Mouse (Mus musculus) naive thymus-derived CD4-positive, alpha-beta T cell, adult 2 months (primary cell): Measurements from ENCODE around the gene Eef1b2.
"Not testable (repeated sequence)": the region's sequence is repeated elsewhere in the genome, so short reads cannot be mapped to it uniquely, and the experiment has no call there.

Experiments
- DNase-seq: peaks from one replicate; pipeline ENCODE4 v3.0.0-alpha.2; 2011; ENCODE audit warnings: low read depth

The Eef1b2 gene

DNA sequence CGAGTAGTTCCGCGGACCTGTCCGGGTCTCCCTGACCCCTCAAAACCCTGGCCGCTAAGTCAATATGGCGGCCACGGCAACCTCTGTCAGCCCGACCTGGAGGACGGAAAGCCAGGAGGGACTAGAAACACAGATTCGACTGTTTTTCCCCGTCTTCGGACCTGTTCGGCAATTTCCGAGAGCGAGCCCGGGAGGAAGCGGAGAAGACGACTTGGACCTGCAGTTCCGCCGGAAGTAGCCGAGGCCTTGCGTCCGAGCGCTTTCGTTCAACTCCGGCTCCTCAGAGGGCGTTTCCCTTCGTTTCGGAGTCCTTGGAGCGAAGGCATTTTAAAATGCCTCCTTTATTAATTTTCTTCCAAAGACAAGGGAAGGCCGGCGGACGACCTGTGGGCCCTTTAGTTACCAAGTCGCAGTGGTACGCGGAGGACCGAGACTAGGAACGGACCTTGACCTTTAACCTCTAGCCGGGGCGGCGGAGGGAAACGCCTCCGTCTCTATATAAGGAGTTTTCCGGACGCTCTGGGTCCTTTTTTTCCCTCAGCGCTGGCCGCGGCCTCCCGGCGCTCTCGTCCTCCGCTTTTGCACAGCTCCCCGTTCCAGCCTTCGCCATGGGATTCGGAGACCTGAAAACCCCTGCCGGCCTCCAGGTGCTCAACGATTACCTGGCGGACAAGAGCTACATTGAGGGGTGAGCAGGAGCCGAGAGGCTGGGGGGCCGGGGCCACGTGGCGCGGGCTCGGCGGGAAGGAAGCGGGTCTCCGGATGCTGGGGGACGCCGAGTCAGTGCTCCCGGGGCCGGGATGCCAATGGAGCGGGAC is at the start of gene Eef1b2, which contains the start of gene Ndufs1:
Gene Eef1b2 (plus strand): TSS at position 222 of the 818 bp plus-strand sequence.
Gene Ndufs1 (minus strand): TSS at position 230 of the 818 bp plus-strand sequence.
- DNase-seq = peak; percentile 98

DNA sequence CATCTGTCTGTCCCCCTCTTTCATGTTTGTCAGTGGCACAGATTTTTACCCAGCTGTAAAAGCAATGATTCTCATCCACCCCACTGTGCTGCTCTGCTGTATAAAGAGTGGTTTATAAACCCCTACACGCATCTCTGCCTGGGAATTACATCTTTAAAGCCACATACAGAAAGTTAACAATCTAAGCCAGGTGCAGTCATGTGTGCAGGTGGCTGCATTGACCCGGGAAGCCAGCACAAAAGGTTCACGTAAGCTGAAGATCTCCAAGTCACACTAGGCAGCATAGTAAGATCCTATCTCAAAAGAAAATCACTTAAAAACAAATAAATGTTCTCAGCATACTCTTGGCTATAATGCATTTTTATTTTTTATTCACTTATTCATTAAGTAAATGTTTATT is 47.4 kb upstream of the Eef1b2 start:
- DNase-seq = peak; percentile 22

DNA sequence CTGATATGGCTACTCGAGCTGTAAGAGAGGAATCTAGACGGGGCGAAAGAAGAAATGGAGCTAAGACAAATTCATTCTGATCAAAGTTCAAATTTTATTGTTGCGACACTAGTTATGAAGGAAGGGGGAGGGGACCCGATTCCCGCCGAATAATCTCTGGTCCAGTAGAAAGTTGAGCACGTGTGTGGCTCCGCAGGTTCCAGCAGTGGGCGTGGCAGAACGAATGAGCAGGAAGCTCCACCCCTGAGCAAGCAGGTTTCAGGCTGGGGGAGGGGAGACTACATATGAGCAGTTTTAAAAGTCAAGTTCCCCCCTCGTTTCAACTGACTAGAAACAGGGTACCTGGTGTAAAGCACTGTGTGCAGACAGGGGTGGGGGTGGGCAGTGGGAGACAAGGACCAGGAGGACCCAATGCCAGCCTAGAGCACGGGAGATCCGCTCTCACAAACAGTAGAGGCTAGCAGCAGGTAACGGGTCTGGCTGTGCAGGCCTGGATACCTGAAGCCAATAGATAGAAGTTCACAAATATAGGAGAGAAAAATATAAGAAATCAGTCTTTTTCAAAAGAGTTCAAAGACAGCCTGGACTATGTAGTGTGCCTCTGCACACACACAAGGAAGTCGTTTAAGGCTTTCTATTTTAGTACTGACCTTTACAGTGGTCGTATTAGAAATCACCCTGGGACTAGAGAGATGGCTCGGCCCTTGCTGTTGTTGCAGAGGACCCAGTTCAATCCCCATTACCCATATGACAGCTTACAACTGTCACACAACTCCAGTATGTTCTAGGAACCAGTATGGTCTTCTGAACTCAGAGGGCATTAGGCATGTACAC is 46.6 kb upstream of the Eef1b2 start:
- peak; percentile 66 for DNase-seq

DNA sequence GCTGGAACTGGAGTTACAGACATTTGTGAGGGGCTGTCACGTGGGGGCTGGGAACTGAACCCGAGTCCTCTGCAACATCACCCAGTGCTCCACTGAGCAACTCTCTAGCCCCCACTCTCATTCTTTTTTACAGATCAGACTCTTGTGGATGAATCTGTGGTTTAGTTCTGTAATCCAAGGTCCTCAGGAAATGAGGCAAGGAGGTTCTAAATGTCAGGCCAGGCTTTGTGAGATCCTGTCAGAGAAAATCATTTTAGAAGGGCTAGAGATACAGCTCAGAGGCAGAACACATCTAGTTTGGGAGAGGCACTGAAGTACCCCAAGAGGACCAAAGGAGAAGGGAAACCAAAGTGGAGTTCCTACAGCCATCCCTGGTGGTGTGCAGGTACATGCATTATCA is 45.7 kb upstream of the Eef1b2 start:
- no peak for DNase-seq

DNA sequence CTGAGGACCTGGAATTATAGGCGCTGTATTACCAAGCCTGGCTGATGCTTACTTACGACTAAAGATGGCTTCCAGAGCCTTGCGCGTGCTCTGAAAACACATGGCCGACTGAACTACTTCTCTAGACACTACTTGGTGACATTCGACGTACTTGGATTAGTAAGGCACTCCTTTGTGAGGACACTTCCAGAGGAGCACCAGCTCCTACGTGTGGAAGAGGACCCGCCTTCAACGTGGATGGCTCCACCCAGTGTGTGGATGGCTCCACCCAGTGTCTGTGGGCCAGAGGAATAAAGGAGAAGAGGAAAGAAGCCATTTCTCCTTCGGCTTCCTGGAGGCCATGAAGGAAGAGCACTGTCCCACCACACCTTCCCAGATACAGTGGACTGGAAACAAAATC is 44.9 kb upstream of the Eef1b2 start:
- no peak for DNase-seq

DNA sequence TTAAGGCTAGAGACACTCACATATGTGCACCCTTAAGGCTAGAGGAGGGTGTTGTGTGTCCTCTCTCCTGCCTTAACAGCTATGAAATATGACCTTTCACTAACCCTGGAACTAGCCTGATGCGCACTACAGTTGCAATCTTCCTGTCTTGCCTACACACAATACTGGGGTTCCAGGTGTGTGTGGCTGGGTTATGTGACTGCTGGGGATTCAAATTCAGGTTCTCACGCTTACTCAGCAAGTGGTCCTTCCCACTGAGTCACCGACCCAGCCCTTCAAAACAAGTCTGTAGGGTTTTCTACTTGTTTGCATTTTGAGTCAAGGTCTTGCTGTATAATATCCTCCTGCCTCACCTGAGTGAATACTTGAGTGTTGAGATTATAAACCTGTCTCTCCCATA is 42.1 kb upstream of the Eef1b2 start:
- no peak for DNase-seq

DNA sequence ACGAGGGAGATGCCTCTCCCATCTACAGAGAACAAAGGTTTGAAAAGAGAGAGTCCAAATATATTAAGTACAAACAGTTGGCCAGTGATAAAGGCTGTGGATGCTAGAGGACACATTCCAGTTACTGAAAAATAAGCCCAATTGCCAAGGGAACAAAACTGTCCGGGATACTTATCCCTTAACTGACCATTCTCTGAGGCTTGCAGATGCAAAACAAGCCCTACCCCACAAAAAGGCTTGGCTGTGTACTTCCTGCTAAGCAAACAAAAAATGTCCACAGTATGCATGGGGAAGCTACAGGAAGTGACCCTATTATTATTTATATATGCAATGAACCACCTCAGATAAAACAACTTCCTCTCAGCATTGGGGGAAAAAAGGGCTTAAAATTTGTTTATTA is 38.7 kb upstream of the Eef1b2 start:
- no peak for DNase-seq

DNA sequence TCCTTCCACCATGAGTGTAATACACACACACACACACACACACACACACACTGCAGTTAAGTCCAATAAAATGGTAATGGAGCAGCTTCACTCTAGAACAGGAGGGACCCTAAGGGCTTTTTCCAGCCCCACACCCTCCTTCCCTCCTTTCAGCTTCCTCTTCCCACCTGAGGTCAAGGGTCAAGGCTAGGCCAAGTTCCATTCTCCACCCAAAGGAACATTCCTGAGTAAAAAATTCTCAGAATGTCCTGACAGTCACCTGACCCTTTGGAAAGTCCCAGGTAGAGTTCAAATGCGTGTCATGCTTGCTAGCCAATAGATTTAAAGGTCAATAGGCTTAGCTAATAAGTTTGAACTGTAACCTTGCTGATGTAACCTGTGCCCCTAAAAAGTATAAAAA is 38.0 kb upstream of the Eef1b2 start:
- DNase-seq = not testable (repeated sequence)

DNA sequence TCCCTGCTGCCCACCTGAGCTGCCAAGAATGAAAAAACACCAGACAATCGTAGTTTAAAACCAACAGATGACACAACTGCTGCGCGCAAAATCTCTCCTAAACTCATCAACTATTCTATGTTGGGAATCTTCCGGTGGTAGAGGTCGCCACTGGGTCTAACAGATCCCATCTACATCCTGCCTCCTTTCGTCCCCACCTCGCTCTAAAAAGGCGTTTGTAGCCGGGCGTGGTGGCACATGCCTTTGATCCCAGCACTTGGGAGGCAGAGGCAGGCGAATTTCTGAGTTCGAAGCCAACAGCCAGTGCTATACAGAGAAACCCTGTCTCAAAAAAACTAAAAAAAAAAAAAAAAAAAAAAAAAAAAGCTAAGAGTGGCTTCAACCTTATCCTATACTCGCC is 36.4 kb upstream of the Eef1b2 start:
- DNase-seq = no peak

DNA sequence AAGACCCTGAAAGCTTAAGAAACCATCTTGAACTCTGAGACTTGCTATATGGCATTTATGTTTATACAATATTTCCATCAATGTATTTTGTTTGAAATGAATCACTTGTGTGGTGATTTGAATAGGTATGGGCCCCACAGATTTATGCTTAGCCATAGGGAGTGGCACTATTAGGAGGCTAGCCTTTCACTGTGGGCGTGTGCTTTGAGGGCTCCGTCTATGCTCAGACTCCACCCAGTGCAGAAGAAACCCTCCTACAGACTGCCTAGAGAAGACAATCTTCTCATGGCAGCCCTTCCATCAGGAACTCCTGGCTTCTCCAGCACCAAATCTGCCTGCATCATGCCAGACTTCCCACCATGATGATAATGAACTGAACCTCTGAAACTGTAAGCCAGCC is 8.0 kb upstream of the Eef1b2 start:
- no peak for DNase-seq

DNA sequence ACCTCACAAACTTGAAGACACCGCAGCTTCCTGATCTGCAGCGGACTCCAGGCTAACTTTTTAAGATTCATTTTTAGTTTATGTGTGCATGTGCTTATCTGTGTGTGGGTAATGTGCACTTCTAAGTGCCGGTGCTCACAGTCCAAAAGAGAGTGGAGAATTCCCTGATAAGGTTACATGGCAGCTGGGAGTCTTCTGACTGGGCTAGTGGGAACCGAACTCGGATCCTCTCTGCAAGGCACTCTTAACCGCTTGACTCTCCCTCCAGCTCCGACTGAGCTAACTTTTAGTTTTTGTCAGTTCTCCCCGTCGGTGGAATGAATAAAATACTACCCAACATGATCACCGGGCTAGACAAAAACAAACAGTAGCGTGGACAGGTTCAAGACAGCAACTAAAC is 772 bp upstream of the Eef1b2 start:
- DNase-seq = no peak

DNA sequence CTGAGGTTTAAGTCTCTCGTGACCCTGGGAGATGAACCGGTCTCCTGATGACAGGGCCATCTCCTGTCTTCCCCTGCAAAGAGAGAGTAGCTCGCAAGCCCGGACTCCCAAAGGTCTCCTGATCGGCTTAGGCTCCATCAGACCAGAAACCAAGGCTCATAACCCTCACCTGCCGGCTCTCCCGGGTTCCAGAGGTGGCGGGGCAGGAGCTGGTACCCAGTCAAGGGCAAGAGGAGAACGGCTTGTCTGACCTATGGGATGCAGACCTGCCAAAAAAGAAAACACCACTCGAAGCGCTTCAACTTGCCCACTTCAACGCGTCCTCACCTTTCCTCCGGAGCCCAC is 394 bp upstream of the Eef1b2 start:
- DNase-seq = no peak

DNA sequence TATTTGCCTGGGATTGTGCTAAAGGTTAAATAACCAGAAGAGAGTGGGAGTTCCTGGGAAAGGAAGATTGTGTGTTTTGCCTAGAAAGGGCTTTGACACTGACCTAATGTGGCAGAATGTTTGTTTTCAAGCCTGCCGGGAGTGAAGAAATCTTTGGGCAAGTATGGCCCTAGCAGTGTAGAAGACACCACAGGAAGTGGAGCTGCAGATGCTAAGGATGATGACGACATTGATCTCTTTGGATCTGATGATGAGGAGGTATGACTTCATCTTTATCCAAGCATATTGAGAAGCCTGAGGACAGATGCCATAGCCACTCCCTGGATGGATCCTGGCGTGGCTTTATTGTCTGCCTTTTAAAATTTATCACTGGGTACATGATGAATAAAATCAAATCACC is 1.7 kb downstream of the Eef1b2 start:
- DNase-seq = peak; percentile 16

DNA sequence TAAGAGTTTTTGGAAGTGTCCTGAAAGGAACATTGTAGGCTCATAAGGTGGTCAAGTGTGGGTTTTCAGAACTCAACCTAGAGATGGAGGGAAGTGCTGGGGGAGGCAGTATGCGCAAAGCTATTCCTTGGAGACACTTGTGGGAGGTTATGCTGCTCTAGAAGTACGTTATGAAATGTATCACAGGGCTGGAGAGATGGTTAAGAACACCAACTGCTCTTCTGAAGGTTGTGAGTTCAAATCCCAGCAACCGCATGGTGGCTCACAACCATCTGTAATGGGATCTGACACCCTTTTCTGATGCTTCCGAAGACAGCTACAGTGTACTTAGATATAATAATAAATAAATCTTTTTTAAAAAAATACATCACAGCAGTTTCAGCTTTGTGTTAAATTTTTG is 3.5 kb downstream of the Eef1b2 start:
- DNase-seq = peak; percentile 13

DNA sequence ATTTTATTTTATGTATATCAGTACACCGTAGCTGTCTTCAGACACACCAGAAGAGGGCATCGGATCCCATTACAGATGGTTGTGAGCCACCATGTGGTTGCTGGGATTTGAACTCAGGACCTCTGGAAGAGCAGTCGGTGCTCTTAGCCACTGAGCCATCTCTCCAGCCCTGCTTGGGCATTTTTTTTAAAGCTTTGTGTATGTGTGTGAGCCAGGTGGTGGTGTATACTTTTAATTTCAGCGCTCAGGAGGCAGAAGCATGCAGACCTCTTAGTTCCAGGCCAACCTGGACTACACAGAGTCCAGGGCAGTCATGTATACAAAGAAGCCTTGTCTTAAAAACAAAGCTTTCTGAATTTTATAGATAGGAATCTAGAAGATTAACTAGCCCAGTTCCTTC is 4.0 kb downstream of the Eef1b2 start:
- not testable (repeated sequence) for DNase-seq

DNA sequence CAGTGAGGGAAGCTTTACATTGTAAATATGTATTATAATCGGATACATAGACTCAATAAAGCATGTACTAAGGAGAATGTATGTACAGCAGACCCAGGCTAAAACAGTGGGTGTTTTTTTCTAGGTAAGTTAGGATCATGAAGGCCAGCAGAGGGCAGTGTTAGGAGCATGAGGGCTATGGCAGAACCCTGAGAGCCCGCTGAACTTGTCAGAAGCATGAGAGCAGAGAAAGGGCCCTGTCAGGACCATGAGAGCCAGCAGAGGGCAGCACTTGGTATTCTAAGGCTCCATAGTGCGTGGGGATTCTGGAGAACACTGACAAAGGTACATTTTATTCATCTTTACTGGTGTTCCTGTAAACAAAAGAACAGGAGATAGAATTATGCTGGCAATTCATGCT is 4.4 kb downstream of the Eef1b2 start:
- peak; percentile 98 for DNase-seq

DNA sequence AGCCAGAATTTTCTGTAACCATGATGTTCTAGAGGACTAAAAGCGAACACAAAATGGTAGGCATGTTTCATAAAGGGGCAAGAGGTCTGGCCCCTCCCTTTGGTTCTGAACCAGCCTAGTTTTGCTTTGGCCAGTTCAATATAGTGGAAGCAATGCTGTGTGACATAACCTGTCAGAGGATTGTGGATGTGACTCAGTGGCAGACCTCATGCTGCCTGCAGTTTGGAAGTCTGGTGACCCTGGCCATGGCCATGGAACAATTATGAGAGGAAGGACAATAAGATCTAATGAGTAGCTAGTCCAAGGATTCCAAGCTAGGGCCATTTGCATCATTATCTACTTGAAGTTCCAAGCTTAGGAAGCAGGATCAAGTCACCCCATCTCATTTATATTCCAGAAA is 4.9 kb downstream of the Eef1b2 start:
- no peak for DNase-seq

DNA sequence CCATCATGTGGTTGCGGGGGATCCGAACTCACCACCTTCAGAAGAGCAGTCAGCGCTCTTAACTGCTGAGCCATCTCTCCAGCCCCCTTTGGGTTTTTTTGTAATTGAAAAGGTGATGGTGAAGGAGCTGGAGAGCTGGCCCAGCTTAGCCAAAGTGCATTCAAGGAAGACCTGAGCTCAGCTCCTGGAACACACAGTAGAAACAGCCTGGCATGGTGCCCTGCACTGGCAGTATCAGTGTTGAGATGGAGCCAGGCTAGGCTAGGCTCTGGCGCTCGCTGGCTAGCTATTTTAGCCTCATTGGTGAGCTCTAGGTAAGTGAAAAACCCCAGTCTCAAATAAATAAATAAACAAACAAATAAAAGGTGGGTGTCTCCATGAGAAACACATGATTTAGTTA is 5.6 kb downstream of the Eef1b2 start:
- DNase-seq = no peak

DNA sequence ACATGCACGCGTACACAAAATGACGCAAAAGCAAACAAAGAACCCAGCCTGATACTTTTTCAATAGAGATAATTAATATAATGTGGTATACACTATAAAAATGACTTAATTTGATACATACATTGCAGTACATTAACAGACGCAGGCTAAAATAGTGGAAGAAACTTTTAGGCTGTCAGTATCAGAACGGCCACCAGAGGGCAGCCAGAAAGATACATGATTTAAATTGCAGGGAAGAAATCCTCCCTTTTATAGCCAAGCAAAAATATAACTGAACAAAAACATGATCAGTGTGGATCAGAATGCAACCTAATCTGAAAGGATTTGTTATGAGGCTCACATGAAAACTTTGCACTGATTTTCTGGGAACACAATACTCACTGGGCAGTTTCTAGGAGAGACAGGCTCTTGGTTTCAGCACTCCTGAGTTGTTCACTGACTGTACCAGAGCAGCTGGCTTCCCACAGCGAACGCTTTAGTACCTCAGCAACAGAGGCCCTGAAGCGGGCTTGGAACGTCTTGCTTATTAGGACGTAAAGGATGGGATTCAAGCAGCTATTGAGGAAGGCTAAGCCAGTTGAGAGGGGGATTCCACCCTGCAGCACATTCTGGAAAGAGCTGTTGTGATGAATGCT is 6.1 kb downstream of the Eef1b2 start:
- DNase-seq = peak; percentile 76

DNA sequence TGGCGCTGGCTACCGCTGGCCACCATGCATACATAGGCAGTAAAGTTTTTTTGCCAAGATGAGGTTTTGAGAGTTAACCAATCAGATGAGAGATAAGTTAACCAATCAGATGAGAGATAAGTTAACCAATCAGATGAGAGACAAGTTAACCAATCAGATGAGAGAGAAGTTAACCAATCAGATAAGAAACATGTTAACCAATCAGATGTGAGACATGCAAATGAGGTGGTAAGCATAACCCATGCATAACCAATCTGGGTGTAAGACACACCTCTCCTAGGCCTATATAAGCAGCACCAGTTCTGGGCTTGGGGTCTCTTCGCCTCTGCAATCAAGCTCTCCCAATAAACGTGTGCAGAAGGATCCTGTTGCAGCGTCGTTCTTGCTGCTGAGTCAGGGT is 8.8 kb downstream of the Eef1b2 start:
- not testable (repeated sequence) for DNase-seq

DNA sequence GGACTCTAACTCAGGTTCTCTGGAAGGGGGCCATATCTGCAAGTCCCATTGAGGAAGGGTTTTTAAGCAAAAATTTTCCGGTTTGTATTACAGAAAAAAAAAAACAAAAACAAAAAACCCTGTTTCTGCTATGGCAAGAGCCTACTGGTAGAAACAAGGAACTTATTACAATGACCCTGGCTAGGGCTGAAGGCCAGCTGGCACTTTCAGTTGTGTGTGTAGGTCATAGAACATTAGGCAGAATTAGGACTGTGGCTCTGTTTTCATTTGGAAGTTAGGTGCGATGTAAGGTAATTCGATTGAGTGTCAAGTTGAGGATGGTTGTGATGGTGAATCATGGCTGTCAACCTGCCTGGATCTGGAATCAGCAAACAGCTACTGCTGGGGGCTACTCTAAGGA is 11.9 kb downstream of the Eef1b2 start:
- DNase-seq = no peak

DNA sequence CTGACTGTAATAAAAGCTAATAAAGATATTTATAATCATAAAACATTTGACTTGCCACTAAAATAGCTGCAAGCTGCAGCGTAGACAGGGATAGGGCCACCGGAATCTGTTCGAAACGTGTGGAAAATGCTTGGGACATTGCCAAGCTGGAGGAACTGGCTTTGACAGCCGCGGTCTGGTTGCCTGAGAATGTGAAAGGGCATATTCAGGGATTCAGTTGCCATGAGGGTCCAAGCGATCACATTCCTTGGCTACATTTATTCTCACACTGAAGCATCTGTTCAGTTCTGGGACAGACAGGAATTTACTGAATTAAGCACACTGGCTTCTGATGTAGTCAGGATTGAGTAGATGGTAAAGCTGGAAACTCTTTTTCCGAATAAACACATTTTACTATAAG is 14.2 kb downstream of the Eef1b2 start:
- DNase-seq = no peak
